Mouse (Mus musculus): ENCODE results near the gene Armc2. TPM values are rescaled to one million over a fixed set of nuclear protein-coding genes. Genes with fewer than 3 reads are reported as not detected.

Armc2 gene
- polyA plus RNA-seq, 1 experiment from 2014 or later, result 4.2 TPM

DNA sequence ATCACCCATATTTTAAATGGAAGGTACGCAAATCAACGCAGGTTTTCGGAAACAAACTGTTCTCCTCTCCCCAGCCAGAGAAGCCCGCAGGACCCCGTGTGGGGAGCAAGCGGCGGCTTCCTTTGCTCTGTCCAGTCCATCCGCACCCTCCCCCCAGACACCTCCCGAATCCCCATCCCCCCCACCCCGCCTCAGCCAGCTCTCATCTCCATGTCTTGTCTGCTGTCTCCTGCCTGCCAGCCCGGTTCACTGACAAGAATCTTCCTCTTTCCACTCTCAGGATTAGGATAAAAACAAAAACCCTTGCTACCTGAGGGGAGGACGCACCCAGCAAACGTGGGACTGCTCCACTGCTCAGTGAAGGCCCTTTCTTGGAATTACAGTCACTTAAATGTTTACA, 27.3 kb downstream of the Armc2 start:
- H3K4me3 ChIP-seq, result no peak overlapping the region
- 0 out of 2 replicates have a peak overlapping the region, but pooled peaks have one; percentile 11 for H3K4me2 ChIP-seq (replicated peaks)
- no peak overlapping the region for H3K9ac ChIP-seq
- ATAC-seq (ENCODE audit: low FRiP score, low read depth), result no peak
- H3K27ac ChIP-seq, result no peak overlapping the region
- peaks cover 11% of the 10 kb centered on the region for H3K4me1 ChIP-seq
- peaks cover 8% of the 10 kb centered on the region; the same call in 1 of the 2 replicates for H3K27me3 ChIP-seq
- WGBS, result 32% methylated on average over 13 of the region's 13 CpGs
- H3K9me3 ChIP-seq, result no peaks in the 10 kb centered on the region
- H3K36me3 ChIP-seq, result no peaks in the 10 kb centered on the region

DNA sequence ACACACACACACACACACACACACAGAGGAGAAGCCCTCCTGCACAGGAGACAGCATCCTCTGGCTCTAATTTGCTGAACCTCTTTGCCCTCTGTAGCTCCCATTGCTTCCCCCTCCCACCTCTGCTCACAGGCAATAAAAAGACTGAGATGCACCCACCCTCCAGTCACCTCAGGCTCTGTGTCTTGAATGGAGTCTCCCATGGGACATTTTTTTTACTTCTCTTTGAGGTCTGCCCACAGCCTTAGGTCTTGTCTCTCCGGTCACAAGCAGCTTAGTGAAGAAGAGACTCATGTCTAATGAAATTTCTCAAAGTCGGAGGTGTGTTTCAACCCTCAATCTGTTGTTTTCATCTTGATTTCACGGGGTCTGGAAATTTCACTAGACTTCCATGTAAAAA, 29.3 kb downstream of the Armc2 start:
- ATAC-seq (ENCODE audit: low FRiP score, low read depth), result no peak
- WGBS, result 90% methylated on average over 3 of the region's 3 CpGs
- 0 out of 2 replicates have a peak, but pooled peaks cover 7% of the 10 kb centered on the region for H3K4me1 ChIP-seq
- H3K4me3 ChIP-seq, result no peak overlapping the region
- peaks cover 8% of the 10 kb centered on the region; the same call in 1 of the 2 replicates for H3K27me3 ChIP-seq
- H3K36me3 ChIP-seq, result no peaks in the 10 kb centered on the region
- H3K9me3 ChIP-seq, result no peaks in the 10 kb centered on the region
- H3K9ac ChIP-seq, result no peak overlapping the region
- no peak overlapping the region for H3K4me2 ChIP-seq (replicated peaks)
- H3K27ac ChIP-seq, result no peak overlapping the region

DNA sequence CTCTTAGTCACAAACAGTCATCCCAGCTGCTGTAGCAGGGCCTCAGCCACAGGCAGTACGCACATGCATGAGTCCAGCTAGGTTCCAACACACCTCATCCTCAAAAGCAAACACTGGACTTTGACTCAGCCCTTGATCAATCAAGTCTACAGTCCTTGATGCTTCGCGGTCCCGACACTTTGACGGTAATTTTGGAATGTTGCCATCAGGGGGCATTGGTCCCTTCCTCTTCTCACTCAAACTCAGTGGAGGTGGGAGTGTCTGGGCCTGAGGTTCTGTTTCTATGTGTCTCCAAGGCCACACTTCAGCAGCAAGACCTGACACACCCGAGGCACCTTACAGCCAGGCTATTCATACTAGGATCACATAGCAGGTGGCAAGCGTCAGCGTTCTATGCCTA, 32.1 kb downstream of the Armc2 start:
- Histone ChIP-seq H3K4me3 (no peak overlapping the region), H3K36me3 (no peaks in the 10 kb centered on the region), H3K9ac (no peak overlapping the region), H3K27me3 (peaks cover 6% of the 10 kb centered on the region; the same call in 1 of the 2 replicates), H3K27ac (no peak overlapping the region), H3K4me1 (peaks cover 4% of the 10 kb centered on the region; the same call in 1 of the 2 replicates), H3K4me2 (replicated peaks) (no peak overlapping the region), H3K9me3 (no peaks in the 10 kb centered on the region)
- ATAC-seq (ENCODE audit: low FRiP score, low read depth), result no peak
- 87% methylated on average over 8 of the region's 8 CpGs for WGBS

DNA sequence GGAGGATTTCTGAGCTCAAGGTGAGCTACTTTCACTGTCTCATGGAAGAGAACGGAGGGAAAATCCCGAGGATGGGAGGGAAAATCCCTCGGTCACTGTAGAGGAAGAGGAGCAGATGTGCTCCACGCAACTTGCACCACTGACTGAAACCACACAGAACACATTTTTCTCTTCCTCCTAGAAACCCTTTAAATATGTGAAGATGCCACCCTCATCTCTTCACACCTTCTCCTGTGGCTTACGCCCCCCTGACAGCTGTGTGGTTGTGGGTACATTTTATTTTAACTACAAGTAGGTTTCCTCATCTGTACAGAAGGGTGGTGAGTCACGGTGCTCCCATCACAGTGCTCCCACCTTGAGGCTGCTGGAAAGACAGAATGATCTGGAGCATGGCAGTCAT, 34.0 kb downstream of the Armc2 start:
- ATAC-seq (ENCODE audit: low FRiP score, low read depth), result no peak
- H3K27me3 ChIP-seq, result 0 out of 2 replicates have a peak, but pooled peaks cover 3% of the 10 kb centered on the region
- H3K9ac ChIP-seq, result no peak overlapping the region
- no peaks in the 10 kb centered on the region; the same call in 1 of the 2 replicates for H3K4me1 ChIP-seq
- no peaks in the 10 kb centered on the region for H3K9me3 ChIP-seq
- no peak overlapping the region for H3K4me3 ChIP-seq
- H3K27ac ChIP-seq, result no peak overlapping the region
- H3K36me3 ChIP-seq, result no peaks in the 10 kb centered on the region
- 88% methylated on average over 6 of the region's 6 CpGs for WGBS
- H3K4me2 ChIP-seq (replicated peaks), result no peak overlapping the region

DNA sequence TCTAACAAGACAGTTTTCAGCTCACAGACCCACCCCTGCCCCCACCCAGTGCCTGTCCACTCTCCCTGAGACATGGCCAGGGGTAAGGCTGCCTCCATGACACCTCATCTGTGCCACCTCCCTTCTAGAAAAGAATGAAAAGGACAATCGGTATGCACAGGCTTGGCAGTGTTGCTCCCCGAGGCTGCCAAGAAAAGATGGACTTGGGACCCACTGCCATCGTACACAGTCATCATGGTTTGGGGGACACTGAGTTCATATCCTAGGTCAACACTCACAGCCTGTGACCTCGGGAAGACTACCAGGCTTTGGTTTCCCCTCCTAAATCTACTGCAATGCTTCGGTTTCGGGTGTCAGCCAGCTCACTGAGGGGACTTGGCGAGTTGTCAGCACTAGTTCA, 35.4 kb downstream of the Armc2 start:
- 0 out of 2 replicates have a peak, but pooled peaks cover 3% of the 10 kb centered on the region for H3K27me3 ChIP-seq
- no peak for ATAC-seq (ENCODE audit: low FRiP score, low read depth)
- no peak overlapping the region for H3K4me2 ChIP-seq (replicated peaks)
- H3K27ac ChIP-seq, result no peak overlapping the region
- no peaks in the 10 kb centered on the region for H3K36me3 ChIP-seq
- no peak overlapping the region for H3K4me3 ChIP-seq
- H3K9me3 ChIP-seq, result no peaks in the 10 kb centered on the region
- 59% methylated on average over 7 of the region's 7 CpGs for WGBS
- no peaks in the 10 kb centered on the region; the same call in 1 of the 2 replicates for H3K4me1 ChIP-seq
- no peak overlapping the region for H3K9ac ChIP-seq

DNA sequence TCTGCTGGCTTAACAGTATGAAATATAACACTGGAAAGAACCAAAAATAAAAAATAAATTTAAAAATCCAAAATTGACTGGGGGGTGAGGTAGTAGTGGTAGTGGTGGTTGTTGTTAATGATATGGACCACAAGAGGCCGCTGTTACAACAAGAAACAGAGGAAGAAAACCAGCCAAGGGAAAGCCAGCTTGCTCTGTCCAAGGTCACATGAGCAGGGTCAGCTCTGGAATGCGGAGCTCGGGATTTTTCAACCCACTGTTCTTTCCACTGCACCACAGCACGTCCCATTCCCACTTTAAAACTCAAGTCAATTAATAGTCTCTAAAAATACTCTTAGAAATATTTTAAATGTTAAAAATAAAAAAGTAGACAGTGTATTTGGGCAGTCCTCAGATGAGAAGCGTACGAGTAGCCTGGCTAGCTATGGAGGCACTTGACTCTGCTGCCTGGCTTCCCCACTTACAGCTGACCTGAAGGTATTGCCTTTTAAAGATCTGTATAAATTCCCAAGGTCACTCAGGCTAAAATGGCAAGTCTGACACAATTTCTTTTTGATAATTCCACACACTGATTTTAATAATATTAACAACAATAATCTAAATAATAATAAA, 37.4 kb downstream of the Armc2 start:
- Histone ChIP-seq H3K9ac (no peak overlapping the region), H3K4me3 (no peak overlapping the region), H3K9me3 (no peaks in the 10 kb centered on the region), H3K36me3 (no peaks in the 10 kb centered on the region), H3K4me2 (replicated peaks) (no peak overlapping the region), H3K27ac (no peak overlapping the region), H3K4me1 (no peaks in the 10 kb centered on the region; the same call in 1 of the 2 replicates), H3K27me3 (0 out of 2 replicates have a peak, but pooled peaks cover 3% of the 10 kb centered on the region)
- WGBS, result 23% methylated on average over 6 of the region's 6 CpGs
- peak; percentile 64; the same call in 1 of the 2 replicates for ATAC-seq (ENCODE audit: low FRiP score, low read depth)

DNA sequence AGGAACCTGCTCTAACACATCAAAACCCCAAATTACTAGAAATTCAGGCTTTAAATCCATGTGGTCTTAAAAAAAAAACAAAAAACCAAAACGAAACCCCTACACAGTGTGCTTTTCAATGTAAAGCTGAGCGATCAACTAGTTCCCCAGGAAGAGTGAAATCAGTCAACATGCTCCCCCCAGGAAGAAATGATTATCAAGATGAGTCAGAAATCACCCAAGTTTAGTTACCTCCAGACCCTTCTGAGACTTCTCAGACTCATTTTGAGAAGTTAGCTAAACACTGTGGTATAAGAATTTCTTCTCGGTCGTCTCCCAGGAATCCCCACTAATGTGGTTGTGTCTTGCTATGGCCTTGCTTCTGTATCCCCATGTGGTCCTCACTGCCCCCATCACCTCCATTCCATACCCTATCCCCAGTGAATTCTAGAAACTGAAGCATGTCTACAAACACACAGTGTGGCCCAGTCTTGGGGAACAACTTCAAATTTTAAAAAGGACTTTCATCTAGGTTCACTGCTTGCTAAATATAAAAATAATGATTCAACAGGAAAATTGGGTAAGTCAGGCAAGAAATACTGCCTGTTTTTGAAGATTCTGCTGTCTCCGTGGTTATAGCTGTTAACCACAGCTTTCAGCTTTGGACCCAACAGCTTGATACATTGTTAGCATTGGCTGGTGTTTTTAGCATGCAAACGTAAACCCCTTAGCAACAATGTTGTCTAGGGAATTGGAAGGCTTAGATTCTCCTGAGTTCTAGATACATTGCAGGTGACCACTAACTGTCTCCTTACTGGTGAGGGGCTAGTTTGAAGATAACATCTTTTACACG, 39.6 kb downstream of the Armc2 start:
- H3K9ac ChIP-seq, result no peak overlapping the region
- no peak overlapping the region for H3K4me2 ChIP-seq (replicated peaks)
- no peaks in the 10 kb centered on the region for H3K36me3 ChIP-seq
- no peaks in the 10 kb centered on the region; the same call in 1 of the 2 replicates for H3K4me1 ChIP-seq
- H3K9me3 ChIP-seq, result no peaks in the 10 kb centered on the region
- no peak for ATAC-seq (ENCODE audit: low FRiP score, low read depth)
- 0 out of 2 replicates have a peak, but pooled peaks cover 3% of the 10 kb centered on the region for H3K27me3 ChIP-seq
- 78% methylated on average over 7 of the region's 7 CpGs for WGBS
- H3K4me3 ChIP-seq, result no peak overlapping the region
- H3K27ac ChIP-seq, result no peak overlapping the region

DNA sequence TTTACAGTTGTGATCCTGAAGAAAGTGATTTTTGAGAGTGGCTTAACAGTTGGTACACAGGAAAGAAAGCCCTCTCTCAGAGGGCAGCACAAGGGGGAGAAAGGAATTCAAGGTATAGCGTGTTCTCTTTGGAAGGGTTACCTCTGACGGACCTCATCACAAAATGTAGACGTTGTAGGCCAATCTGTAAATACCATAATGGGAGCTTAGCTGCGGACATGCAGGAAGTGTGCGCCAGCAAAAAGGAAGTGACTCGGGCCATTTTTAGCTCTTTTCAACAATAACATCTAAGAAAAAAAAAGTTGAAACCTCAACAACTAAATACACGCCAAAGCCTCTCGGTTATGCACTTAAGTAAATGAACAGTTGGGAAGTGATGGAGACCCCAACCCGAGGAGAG, 45.6 kb downstream of the Armc2 start:
- Histone ChIP-seq H3K27ac (no peak overlapping the region), H3K36me3 (no peaks in the 10 kb centered on the region), H3K9ac (no peak overlapping the region), H3K4me3 (no peak overlapping the region), H3K4me1 (no peaks in the 10 kb centered on the region), H3K9me3 (no peaks in the 10 kb centered on the region), H3K27me3 (no peaks in the 10 kb centered on the region), H3K4me2 (replicated peaks) (no peak overlapping the region)
- WGBS, result 82% methylated on average over 9 of the region's 9 CpGs
- no peak for ATAC-seq (ENCODE audit: low FRiP score, low read depth)

DNA sequence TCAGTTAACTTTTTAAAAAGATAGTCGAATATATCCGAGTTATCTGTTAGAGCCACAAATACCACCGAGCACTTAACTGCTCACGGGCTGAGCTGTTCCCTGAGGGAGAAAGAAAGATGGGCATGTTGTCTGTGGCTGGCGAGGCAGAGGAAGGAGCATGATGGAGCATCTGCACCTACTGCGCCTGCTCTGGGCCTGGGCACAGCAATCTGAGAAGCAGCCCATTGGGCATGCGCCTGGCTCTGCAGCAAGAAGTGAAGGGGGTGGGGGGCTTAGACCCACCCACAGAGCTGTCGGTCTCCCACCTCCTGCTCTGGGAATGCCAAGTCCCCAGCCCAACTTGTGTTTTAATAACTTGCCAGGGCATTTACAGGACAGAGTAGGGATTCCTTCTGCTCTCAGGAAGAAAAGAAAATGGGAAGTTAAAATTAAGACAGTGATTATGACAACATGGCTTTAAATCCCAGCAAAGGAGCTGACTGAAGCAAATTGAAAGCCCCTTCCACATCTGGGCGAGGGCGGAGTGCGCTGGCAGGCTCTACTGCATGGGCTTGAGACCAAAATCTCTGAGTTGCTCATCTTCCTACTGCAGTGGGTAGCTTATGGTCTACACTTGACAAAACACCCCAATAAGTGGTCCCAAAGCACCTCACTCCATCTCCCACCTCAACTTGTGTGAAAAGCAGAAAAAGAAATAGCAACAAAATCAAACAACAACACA, 50.2 kb downstream of the Armc2 start:
- Histone ChIP-seq H3K4me1 (no peaks in the 10 kb centered on the region), H3K36me3 (no peaks in the 10 kb centered on the region), H3K9ac (no peak overlapping the region), H3K9me3 (no peaks in the 10 kb centered on the region), H3K4me3 (no peak overlapping the region), H3K27ac (no peak overlapping the region), H3K27me3 (no peaks in the 10 kb centered on the region), H3K4me2 (replicated peaks) (no peak overlapping the region)
- no peak for ATAC-seq (ENCODE audit: low FRiP score, low read depth)
- WGBS, result 73% methylated on average over 11 of the region's 11 CpGs

DNA sequence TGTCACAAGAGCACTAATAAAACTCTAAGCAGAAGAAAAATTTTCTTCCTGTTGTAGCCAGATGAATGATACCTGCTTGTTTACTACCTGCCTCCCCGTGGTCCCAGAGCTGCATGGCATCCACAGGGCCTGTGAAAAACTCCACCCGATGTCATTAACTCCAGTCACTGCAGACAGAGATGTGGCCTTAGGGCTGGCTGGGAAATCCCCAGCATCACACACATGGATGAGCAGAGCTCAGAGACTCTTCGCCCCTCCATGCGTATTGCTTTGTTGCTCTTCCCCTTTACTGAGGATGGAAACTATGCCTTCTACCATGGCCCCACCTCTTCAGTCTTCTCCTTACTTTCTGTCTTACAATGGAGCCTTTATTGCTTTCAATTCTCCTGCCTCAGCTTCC, 55.5 kb downstream of the Armc2 start:
- H3K4me1 ChIP-seq, result 0 out of 2 replicates have a peak, but pooled peaks cover 5% of the 10 kb centered on the region
- no peak overlapping the region for H3K27ac ChIP-seq
- WGBS, result 56% methylated on average over 4 of the region's 4 CpGs
- no peaks in the 10 kb centered on the region for H3K9me3 ChIP-seq
- no peak overlapping the region for H3K9ac ChIP-seq
- H3K4me3 ChIP-seq, result no peak overlapping the region
- no peaks in the 10 kb centered on the region for H3K27me3 ChIP-seq
- no peaks in the 10 kb centered on the region for H3K36me3 ChIP-seq
- H3K4me2 ChIP-seq (replicated peaks), result no peak overlapping the region
- no peak for ATAC-seq (ENCODE audit: low FRiP score, low read depth)

DNA sequence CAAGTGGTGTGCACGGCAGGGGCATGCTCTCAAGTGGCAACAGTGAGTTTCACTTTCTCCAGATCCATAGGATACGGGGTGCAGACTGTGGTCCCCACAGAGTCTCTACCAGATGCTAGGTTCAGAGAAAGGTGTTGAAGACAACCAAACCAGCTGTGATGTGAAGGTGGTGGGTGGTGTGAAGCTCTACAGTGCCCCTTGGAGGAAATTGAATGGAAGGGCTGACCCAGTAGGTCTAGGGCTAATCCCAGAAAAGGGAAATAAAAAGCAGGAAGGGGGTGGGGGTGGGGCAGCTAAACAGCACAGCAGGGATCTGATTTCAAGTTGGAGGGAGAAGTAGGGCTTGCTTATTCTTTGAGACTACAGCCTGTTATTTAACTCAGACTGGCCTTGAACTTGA, 58.4 kb downstream of the Armc2 start:
- no peak for ATAC-seq (ENCODE audit: low FRiP score, low read depth)
- no peak overlapping the region for H3K9ac ChIP-seq
- H3K9me3 ChIP-seq, result no peaks in the 10 kb centered on the region
- no peaks in the 10 kb centered on the region for H3K36me3 ChIP-seq
- no peak overlapping the region for H3K4me2 ChIP-seq (replicated peaks)
- no peaks in the 10 kb centered on the region for H3K27me3 ChIP-seq
- H3K4me3 ChIP-seq, result no peak overlapping the region
- H3K4me1 ChIP-seq, result 0 out of 2 replicates have a peak, but pooled peaks cover 5% of the 10 kb centered on the region
- WGBS, result 63% methylated on average over 2 of the region's 2 CpGs
- no peak overlapping the region for H3K27ac ChIP-seq

Measured in limb, embryonic 13.5 days (tissue).